8 mouse cellular contexts compared by ENCODE assay signal in the genomic region with DNA sequence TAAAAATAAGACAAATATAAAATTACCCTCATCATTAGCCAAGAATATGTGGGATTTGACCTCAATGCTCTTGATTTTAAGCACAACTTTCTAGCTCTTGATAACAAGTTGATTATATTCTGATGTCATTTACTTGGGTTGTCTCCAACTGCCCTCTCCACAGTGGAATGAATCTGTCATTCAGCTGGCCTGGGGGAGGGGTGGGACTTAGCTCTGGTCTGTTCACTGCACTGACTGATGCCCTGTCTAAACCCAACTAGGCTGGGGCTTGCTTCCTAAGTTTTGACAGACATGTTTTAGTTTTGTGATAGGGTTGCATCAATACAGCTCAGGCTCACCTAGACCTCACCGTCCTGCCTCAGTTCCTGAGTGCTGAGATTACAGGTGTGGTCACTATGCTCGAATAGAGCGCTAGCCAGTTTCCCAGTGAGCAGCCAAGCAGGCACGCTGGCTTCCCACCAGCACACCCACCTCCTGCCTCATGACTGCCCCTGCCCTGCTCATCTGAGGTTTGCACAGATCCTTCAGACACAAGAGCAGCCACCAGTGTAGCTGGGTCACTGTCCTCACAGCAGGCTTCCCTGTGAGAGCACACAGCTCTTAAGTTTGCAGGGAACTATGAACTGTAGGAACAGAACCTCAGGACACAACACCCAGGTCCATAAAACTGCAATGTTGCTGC.
A peak's percentile ranks its signal among the peaks of the same experiment; 100 is the strongest.
DNase-seq lines count a peak whose midpoint lies in the region; TF ChIP-seq lines count a peak whose summit lies in the region.

No protein-coding gene starts in this region.

- DNase-seq in cerebellum, adult 9-10 months, result peak; percentile 18
- no peak for DNase-seq in cerebellum, postnatal 36 days
- peak; percentile 46 to 53 for DNase-seq in layer of hippocampus, adult 2 months (ENCODE audit: low spot score in 2 of 2)
- no peak for DNase-seq in layer of hippocampus, adult 9-10 months (ENCODE audit: low spot score)
- DNase-seq in adipocyte (ENCODE audit: low spot score), result peak; percentile 9
- DNase-seq in kidney, postnatal 4 days, result peak; percentile 32 to 63
- no peak for DNase-seq in frontal cortex, postnatal 25 days (ENCODE audit: low spot score in 2 of 2)
- DNase-seq in frontal cortex, postnatal 10 days (ENCODE audit: low spot score in 2 of 2), result no peak

- TF ChIP-seq CTCF in layer of hippocampus, adult 2 months (conservative IDR thresholded peaks at IDR 0.05), result no peak

- peak overlapping the region; percentile 84 for H3K27ac ChIP-seq in layer of hippocampus, adult 2 months

- no peak overlapping the region for H3K4me3 ChIP-seq in layer of hippocampus, adult 2 months

Comparison
In these comparisons a context has a peak if more than half of its experiments do, and no peak if none do; other contexts are left out.
1. DNase-seq: peak in cerebellum, adult 9-10 months (single experiment), layer of hippocampus, adult 2 months (2 of 2), adipocyte (single experiment) and kidney, postnatal 4 days (2 of 2); none in cerebellum, postnatal 36 days (0 of 2), layer of hippocampus, adult 9-10 months (single experiment), frontal cortex, postnatal 25 days (0 of 2) and frontal cortex, postnatal 10 days (0 of 2).